Mouse (Mus musculus): ENCODE data around the gene Ifitm10. TPM values are rescaled to one million over a fixed set of nuclear protein-coding genes. Genes with fewer than 3 reads are reported as not detected.

Gene Ifitm10
- polyA plus RNA-seq, 1 experiment = 14.7 TPM

DNA sequence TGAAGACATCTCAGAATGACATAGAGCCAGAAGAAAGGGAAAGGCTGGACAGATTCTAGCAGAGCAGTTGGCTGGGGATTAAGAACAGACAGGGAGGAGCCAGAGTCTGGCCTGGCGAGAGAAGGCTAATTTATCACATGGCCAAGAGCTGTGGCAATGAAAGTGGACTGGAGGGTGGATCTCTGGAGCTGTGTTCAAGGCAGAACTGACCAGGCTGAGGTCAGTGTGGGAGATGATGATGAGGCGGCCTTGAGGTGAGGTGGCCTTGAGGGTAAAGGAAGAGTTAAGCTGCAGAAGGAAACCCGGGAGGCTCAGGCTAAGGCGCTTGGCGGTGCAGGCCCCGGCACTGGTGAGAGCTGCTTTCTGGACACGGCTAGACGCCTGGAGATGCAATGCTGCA, 14.4 kb downstream of the Ifitm10 start:
- H3K36me3 ChIP-seq (ENCODE audit: control insufficient read depth, insufficient read depth, low read length) = no peaks in the 10 kb centered on the region
- no peak for TF ChIP-seq CTCF (IDR thresholded peaks at IDR 0.05; ENCODE audit: extremely low read depth, insufficient read depth, insufficient read length, insufficient replicate concordance)
- TF ChIP-seq POLR2A (IDR thresholded peaks at IDR 0.05; ENCODE audit: low read depth, low read length) = no peak
- H3K4me1 ChIP-seq (ENCODE audit: control insufficient read depth, insufficient read depth, insufficient read length) = peaks cover 14% of the 10 kb centered on the region; the same call in 1 of the 2 replicates
- 82% methylated on average over 8 of the region's 8 CpGs for WGBS
- no peaks in the 10 kb centered on the region for H3K27me3 ChIP-seq (ENCODE audit: control insufficient read depth, insufficient read depth, low read length)
- no peak overlapping the region for H3K27ac ChIP-seq (ENCODE audit: insufficient read depth, low read length)
- DNase-seq (ENCODE audit: low read depth in 1 of 2, low spot score in 2 of 2) = no peak
- no peak overlapping the region for H3K4me3 ChIP-seq (ENCODE audit: extremely low read depth, insufficient read depth, insufficient read length)

GRCm38 (mm10) chr7:142357566-142357965, 16.0 kb downstream of the Ifitm10 start:
- no peak overlapping the region for H3K4me3 ChIP-seq (ENCODE audit: extremely low read depth, insufficient read depth, insufficient read length)
- H3K27ac ChIP-seq (ENCODE audit: insufficient read depth, low read length) = no peak overlapping the region
- TF ChIP-seq CTCF (IDR thresholded peaks at IDR 0.05; ENCODE audit: extremely low read depth, insufficient read depth, insufficient read length, insufficient replicate concordance) = no peak
- H3K36me3 ChIP-seq (ENCODE audit: control insufficient read depth, insufficient read depth, low read length) = no peaks in the 10 kb centered on the region
- peaks cover 14% of the 10 kb centered on the region; the same call in 1 of the 2 replicates for H3K4me1 ChIP-seq (ENCODE audit: control insufficient read depth, insufficient read depth, insufficient read length)
- H3K27me3 ChIP-seq (ENCODE audit: control insufficient read depth, insufficient read depth, low read length) = no peaks in the 10 kb centered on the region
- DNase-seq (ENCODE audit: low read depth in 1 of 2, low spot score in 2 of 2) = no peak
- WGBS = 25% methylated on average over 3 of the region's 3 CpGs

GRCm38 (mm10) chr7:142354661-142355233, 18.8 kb downstream of the Ifitm10 start:
- H3K27me3 ChIP-seq (ENCODE audit: control insufficient read depth, insufficient read depth, low read length) = no peaks in the 10 kb centered on the region
- peak overlapping the region; percentile 77 for H3K27ac ChIP-seq (ENCODE audit: insufficient read depth, low read length)
- DNase-seq (ENCODE audit: low read depth in 1 of 2, low spot score in 2 of 2) = no peak
- no peaks in the 10 kb centered on the region for H3K36me3 ChIP-seq (ENCODE audit: control insufficient read depth, insufficient read depth, low read length)
- peaks cover 18% of the 10 kb centered on the region; the same call in 1 of the 2 replicates for H3K4me1 ChIP-seq (ENCODE audit: control insufficient read depth, insufficient read depth, insufficient read length)
- TF ChIP-seq POLR2A (IDR thresholded peaks at IDR 0.05; ENCODE audit: low read depth, low read length) = no peak
- no peak for TF ChIP-seq CTCF (IDR thresholded peaks at IDR 0.05; ENCODE audit: extremely low read depth, insufficient read depth, insufficient read length, insufficient replicate concordance)
- 71% methylated on average over 8 of the region's 8 CpGs for WGBS
- H3K4me3 ChIP-seq (ENCODE audit: extremely low read depth, insufficient read depth, insufficient read length) = no peak overlapping the region

- H3K4me1 ChIP-seq (ENCODE audit: control insufficient read depth, insufficient read depth, insufficient read length) = peaks cover 18% of the 10 kb centered on the region; the same call in 1 of the 2 replicates
- WGBS = 9% methylated on average over 5 of the region's 5 CpGs
- peak overlapping the region; percentile 77 for H3K27ac ChIP-seq (ENCODE audit: insufficient read depth, low read length)
- H3K36me3 ChIP-seq (ENCODE audit: control insufficient read depth, insufficient read depth, low read length) = no peaks in the 10 kb centered on the region
- TF ChIP-seq POLR2A (IDR thresholded peaks at IDR 0.05; ENCODE audit: low read depth, low read length) = no peak; the same call in 1 of the 2 replicates
- no peak for TF ChIP-seq CTCF (IDR thresholded peaks at IDR 0.05; ENCODE audit: extremely low read depth, insufficient read depth, insufficient read length, insufficient replicate concordance)
- no peaks in the 10 kb centered on the region for H3K27me3 ChIP-seq (ENCODE audit: control insufficient read depth, insufficient read depth, low read length)
- no peak overlapping the region for H3K4me3 ChIP-seq (ENCODE audit: extremely low read depth, insufficient read depth, insufficient read length)
- peak; percentile 43 to 54 for DNase-seq (ENCODE audit: low read depth in 1 of 2, low spot score in 2 of 2)
These were observed 19.7 kb downstream of the Ifitm10 start for GRCm38 (mm10) chr7:142353854-142354253.

DNA sequence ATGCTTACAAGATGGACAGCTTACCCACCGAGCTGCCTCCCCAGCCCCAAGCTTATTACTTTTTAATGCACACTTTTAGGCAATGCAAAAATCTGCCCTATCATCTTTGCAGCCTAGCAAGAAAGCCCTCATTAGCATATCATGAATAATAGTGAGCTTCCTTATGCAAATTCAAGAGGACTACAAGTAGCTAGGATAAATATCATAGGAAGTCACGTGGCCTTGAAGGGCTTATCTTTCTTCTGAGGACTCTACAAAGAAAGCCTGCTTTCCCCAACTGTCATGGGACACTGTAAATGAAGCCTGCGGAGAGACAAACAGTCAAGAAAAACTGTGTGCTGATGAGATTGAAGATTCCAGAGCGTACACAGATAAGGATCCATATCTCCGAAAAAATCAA, 22.0 kb downstream of the Ifitm10 start:
- Histone ChIP-seq H3K36me3 (ENCODE audit: control insufficient read depth, insufficient read depth, low read length) (no peaks in the 10 kb centered on the region), H3K27ac (ENCODE audit: insufficient read depth, low read length) (no peak overlapping the region), H3K4me3 (ENCODE audit: extremely low read depth, insufficient read depth, insufficient read length) (no peak overlapping the region), H3K27me3 (ENCODE audit: control insufficient read depth, insufficient read depth, low read length) (no peaks in the 10 kb centered on the region), H3K4me1 (ENCODE audit: control insufficient read depth, insufficient read depth, insufficient read length) (peaks cover 18% of the 10 kb centered on the region; the same call in 1 of the 2 replicates)
- no peak for DNase-seq (ENCODE audit: low read depth in 1 of 2, low spot score in 2 of 2)
- WGBS = 64% methylated on average over 5 of the region's 5 CpGs
- TF ChIP-seq POLR2A (IDR thresholded peaks at IDR 0.05; ENCODE audit: low read depth, low read length) (no peak), CTCF (IDR thresholded peaks at IDR 0.05; ENCODE audit: extremely low read depth, insufficient read depth, insufficient read length, insufficient replicate concordance) (no peak)

DNA sequence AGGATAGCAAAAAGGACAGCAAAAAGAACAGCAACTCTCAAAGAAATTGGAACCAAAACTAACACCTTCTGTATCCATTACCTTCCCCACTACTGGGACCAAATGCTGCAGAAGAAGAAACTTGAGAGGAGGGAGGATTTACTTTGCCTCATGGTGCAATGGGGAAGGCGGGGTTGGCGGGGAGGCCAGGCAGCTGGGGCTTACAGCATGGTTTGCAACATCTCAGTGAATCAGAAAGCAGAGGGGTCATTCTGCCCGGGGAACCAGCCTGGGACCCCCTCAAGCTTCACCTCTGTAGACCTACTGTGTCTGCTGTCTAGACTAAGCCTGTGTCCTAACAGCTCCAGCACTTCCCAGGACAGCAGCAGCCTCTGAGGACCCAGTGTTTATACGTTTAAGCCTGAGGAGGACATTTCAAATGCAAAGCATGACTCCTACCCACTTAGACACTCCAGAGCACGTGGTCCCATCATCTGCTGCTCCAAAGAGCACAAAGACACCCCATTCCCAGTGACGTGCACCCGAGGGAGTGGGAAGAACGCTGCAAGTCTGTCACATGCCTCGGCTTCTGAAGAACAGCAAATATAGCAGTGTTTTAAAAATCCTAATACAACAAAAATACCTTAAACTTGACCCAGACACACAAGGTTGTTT, 24.1 kb downstream of the Ifitm10 start:
- no peak for DNase-seq (ENCODE audit: low read depth in 1 of 2, low spot score in 2 of 2)
- Histone ChIP-seq H3K27me3 (ENCODE audit: control insufficient read depth, insufficient read depth, low read length) (no peaks in the 10 kb centered on the region), H3K4me1 (ENCODE audit: control insufficient read depth, insufficient read depth, insufficient read length) (peaks cover 7% of the 10 kb centered on the region; the same call in 1 of the 2 replicates), H3K36me3 (ENCODE audit: control insufficient read depth, insufficient read depth, low read length) (no peaks in the 10 kb centered on the region), H3K4me3 (ENCODE audit: extremely low read depth, insufficient read depth, insufficient read length) (no peak overlapping the region), H3K27ac (ENCODE audit: insufficient read depth, low read length) (no peak overlapping the region)
- TF ChIP-seq POLR2A (IDR thresholded peaks at IDR 0.05; ENCODE audit: low read depth, low read length) = no peak
- WGBS = 72% methylated on average over 9 of the region's 9 CpGs

DNA sequence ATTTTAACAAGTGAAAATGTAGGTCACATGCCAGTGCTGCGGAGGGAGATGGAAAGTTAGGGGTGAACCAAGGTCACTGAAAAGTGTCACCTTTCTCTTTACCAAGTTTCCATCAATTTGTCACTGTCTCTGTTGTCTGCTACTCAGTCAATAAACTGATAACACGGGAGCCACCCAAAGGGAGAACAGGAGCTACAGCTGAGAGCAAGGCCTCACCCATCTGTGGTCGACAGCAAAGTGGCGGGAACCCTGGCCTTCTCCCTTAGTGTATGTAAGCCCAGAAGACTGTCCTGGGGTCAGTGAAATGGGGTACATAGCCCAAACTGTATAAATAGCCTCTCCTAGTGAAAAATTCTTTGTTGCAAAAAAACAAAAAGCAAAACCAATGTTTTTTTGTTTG, 26.0 kb downstream of the Ifitm10 start:
- no peak for TF ChIP-seq CTCF (IDR thresholded peaks at IDR 0.05; ENCODE audit: extremely low read depth, insufficient read depth, insufficient read length, insufficient replicate concordance)
- TF ChIP-seq POLR2A (IDR thresholded peaks at IDR 0.05; ENCODE audit: low read depth, low read length) = no peak
- WGBS = 73% methylated on average over 4 of the region's 4 CpGs
- Histone ChIP-seq H3K36me3 (ENCODE audit: control insufficient read depth, insufficient read depth, low read length) (no peaks in the 10 kb centered on the region), H3K27ac (ENCODE audit: insufficient read depth, low read length) (no peak overlapping the region), H3K4me1 (ENCODE audit: control insufficient read depth, insufficient read depth, insufficient read length) (peaks cover 7% of the 10 kb centered on the region; the same call in 1 of the 2 replicates), H3K4me3 (ENCODE audit: extremely low read depth, insufficient read depth, insufficient read length) (no peak overlapping the region), H3K27me3 (ENCODE audit: control insufficient read depth, insufficient read depth, low read length) (no peaks in the 10 kb centered on the region)
- DNase-seq (ENCODE audit: low read depth in 1 of 2, low spot score in 2 of 2) = no peak

All from spleen, adult 2 months (tissue).